Mouse (Mus musculus): Measurements from ENCODE around the gene Garnl3.

- no peak for TF ChIP-seq CTCF (conservative IDR thresholded peaks at IDR 0.05; ENCODE audit: insufficient read depth, insufficient read length, low read depth, low read length)
- TF ChIP-seq POLR2A (IDR thresholded peaks at IDR 0.05; ENCODE audit: low read depth, low read length): no peak
Measured at GRCm38 (mm10) chr2:33134766-33135490, 3.5 kb upstream of the Garnl3 start.
